Mouse (Mus musculus): ENCODE data around the gene Tead2.
A peak's percentile ranks its signal among the peaks of the same experiment; 100 is the strongest.

Tead2 gene

DNA sequence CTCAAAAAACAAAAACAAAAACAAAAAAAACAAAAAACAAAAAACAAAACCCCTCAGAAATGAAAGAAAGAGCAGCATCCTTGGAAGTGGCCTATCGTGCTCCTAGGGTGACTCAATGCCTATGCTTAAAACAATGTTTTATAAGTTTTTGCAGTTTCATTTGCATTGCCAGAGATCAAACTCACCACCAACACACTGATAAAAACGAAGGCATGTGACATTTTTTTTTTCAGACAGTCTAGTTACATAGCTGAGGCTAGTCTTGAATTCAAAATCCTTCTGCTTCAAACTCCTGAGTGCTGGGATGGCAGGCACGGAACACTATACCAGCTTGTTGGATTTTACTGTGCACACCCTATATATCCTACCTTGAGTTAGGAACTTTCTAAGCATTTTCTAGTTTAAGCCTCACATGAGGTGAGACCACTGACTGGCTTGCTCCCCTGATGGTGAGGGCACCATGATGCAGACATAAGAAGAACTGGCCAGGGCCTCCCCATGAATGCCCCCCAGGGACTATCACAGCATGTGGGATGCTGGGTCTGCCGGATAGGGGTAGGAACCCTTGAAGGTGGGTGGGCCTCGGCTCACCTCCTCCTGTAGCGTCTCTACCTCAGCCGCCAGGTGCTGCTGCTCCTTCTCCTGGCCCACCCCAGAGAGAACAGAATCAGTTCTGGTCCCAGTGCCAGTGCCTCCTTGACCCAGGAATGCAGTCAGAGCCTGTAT, 22.8 kb upstream of the Tead2 start:
- no peak for DNase-seq

DNA sequence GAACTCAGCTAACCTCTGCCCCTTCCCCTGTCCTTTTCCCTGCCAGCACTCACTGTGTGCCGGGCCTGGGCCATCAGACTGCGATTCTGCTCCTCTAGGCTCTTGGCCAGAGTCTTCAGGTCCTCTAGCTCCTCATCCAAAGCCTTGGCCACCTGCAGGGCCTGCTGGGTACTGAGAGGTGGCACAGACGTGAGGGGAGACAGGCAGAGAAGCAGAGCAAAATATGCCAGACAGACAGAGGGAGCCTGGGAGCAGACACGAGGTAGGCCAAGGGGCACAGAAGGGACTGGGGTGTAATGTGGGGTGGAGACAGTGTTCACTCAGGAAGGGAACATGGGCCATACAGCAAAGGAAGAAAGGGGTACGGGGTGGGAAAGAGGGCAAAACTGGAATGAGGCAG, 22.1 kb upstream of the Tead2 start:
- no peak for DNase-seq

DNA sequence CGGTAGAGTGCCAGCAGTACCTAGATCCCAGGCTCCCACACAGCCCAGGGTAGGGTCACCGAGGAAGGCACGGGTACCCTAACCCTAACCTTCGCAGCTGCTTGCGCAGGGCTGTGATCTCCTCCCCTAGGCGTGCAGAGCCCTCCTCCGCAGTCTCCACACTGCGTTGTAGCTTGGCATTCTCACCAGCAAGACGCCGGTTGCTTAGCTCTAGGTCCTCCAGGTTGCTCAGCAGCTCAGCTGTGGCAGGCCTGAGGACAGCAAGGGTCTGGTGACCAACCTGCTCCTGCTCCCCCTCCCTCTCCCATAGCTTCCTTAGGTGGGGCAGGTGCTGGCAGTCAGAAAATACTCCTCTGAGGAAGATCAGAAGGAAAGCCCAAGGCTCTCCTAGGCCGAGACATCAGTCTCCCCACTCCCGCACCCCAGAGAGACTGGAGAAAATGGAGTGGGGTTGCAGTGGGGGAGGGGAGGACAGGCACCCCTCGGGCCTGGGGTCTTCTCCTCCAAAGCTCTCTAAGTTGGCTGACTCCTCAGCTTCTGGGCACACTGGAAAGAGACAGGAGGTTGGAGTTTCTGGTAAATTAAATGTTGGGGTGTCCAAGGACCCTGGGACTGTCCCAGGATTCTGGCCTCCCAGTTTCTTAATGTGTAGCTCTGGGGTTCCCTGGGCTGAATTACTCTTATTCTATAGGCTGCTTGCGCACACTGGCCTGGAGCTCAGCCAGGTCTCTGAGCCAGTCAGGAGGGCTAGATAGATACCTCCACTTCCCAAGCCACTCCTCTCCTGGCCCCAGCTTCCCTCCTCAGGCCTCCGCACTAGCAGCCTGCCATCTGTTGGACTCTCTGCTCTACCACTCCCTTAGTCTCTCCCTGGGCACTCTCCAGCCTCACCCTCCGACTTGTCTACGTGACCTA, 21.4 kb upstream of the Tead2 start:
- no peak for DNase-seq

DNA sequence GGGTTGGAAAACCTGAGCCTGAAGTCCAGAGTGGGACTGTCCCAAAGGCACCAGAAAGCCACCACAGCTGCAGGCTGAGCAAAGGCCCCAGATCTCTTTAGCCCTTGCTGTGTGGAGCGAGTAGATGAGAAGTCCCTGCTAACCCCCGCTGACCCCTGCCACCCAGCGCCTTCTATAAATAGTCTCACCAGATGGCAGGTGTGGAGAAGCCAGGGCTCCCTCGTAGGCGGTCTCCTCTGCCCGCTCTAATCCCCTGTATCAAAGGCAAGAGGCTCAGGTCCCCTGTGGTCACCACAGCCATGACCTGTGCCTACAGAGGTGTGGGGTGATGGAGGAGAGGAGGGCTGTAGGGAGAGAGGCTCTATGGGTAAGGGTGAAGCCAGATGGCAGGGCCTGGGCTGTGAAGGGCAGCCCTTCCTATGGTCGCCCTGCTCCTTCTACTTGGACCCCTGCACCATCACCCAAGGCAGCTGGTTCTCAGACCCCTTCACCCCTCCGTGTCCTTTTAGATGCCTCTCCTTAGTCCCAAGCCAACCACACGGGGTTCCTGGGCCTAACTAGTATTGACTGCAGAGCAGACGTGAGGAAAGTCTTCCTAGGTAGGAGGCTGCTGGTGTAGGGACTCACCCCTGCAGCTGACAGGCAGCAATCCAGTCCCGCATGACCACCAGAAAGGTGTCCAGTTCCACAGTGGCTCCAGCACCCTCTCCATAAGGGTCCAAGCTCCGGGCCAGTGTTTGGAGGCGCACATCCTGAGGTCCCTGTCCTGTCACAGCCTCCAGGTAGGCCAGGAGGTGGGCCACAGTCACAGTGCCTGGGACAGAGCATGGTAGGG, 20.0 kb upstream of the Tead2 start:
- DNase-seq = no peak

DNA sequence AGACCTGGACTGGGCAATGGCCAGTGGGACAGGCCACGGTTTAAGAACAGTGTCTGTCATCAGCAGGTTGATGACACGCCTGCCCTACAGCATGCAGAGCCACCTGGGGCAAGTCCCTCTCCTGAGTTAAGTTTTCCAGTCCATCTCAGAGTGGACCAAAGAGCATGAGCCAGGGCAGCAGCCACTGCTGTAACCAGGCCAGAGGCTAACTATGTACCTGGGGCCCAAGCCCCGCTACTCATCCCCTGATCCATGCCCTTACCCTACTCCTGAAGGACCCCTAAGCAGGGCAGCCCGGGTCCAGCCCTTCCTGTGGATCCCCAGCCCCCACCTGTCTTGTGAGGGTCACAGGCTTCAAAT, 19.4 kb upstream of the Tead2 start:
- no peak for DNase-seq

DNA sequence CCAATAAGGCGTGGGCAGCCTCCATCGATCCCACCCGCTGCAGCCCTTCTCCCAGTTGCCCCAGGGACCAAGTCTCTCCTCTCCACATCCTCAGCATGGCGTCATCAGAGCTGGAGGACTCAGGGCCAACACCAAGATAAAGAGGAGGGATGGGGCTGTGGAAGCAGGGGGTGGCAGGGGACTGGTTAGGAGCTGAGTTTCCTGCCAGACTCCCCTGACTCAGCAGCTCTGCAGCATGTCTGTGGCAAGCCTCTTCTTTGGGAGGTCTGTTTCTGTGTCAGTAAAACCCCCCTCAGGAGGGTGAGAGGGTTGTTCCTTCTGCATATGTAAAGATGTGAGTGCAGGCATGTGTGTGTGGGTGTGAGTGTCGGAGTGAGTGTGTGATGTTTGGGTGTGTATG, 18.6 kb upstream of the Tead2 start:
- DNase-seq = no peak

DNA sequence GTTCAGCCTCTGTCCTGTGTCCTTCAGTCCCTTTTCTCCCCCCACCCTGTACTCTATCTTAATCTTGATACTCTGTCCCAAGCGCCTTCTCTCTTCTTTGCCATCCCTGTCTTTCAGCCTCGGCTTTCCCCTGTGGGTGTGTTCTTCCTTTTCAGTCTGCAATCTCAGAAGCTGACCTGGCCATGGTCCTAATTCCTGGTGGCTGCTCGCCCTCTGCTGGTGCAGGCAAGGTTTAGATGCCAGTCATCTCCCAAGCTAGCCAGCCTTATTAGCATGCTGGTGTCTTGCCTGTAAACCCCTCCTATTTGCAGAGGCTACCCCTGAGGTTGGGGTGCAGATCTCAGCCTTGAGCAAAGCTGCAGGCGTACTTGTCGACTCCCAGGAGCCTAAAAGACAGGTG, 17.1 kb upstream of the Tead2 start:
- DNase-seq = peak; percentile 54 to 78

DNA sequence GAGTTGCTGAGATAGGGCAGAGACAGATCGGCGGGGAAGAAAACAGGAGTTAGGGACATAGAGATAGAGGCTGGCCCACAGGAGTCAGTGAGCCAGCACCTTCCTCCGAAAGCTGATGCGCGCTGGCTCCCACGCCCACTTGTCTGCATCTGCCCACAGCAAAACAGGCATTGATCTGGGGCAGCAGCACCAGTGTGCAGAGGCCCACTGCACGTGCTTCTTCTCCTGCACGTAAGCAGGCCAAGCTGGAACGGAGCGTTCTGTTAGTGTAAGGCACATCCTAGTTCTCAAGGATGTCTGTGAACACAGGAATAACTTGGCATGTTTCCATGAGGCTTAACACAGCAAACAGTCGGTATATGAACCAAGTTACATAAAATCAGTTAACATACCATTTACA, 16.6 kb upstream of the Tead2 start:
- DNase-seq = no peak

DNA sequence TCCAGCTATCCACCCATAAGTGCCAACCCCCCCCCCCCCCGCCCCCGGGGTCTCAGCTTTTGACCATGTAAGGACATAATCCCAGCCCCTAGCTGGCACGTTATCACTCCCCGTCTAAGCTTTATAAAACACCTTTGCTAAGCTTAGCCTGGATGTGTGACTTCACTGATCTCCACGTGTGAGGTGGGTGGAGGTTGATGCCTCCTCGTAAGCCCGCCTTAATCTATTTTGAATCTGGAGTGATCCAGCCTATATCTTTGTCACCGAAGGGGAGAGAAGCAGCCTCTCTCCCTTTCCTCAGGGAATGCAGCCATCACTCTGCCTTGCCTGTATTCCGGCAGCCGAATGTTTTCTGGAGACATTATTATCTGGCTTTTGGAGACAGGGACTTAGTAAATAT, 12.9 kb upstream of the Tead2 start:
- no peak for DNase-seq

DNA sequence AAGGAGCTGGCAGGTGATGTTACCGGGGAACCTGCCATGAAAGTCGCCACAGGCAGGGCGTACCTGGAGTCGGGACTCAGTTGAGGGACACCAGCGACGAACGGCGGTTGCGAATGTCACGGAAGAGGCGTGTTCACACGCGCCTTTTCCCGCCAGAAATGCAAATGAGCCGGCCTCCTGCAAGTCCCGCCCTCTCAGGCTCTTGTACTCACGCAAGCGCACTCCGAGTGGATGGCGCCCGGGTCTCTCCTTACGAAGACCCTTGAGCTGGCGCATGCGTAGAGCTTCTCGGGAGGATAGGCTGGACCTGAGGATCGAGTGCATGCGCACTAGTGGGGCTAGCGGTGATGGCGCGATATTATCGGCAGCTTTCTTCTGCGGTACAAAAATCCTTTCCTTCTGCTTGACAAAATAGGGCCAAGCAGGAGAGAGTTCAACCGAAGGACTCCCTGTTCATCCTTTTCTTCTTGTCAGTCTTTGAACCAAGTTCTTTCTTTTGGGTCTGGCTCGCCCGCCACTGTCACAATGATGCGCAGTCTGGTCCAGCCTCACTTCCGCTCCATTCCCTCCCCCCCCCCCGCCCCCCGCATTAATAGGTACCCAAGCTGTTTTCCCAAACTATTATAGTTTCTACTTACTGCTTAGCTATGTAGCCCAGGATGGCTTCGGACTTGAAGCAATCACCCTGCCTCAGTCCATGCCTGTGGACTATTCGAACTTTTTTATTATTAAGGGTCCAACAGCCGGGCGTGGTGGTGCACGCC, 11.0 kb upstream of the Tead2 start, which contains the start of gene Ccdc155:
Gene Ccdc155 (minus strand): TSS at position 513 of the 764 bp plus-strand sequence.
- DNase-seq = peak; percentile 82 to 84

DNA sequence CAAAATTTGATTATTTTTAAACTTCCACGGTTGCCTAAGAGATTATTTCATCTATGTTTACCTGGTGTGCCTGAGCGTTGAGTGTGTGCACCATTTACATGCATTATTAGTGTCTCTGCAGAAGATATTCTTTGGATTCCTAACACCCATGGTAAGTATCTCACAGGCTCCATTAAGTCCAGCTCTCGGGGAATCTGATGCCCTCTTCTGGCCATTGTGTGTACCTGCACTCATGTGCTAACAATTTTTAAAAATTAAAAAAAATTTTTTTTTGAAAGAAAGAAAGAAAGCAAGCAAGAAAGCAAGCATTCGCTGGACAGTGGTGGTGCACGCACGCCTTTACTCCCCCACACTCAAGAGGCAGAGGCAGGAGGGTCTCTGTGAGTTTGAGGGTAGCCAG, 7.3 kb upstream of the Tead2 start:
- DNase-seq = no peak

DNA sequence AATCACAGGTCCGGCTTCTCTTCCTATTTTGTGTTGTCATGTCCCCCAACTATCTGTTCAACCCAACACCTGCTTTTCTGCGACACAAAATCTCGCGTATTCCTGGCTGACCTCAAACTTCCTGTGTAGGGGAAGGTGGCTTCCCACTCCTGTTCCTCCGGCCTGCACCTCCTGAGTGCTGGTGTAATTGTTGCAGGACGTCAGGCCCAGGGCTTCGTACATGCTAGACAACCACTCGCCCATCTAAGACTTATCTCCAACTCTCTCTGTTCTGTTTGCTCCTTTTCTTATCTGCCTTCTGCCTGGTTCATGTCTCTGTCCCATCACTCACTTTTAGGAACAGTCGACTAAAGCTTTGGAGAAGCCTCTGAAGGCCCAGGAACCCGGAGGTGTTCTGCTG, 4.5 kb upstream of the Tead2 start:
- DNase-seq = no peak

DNA sequence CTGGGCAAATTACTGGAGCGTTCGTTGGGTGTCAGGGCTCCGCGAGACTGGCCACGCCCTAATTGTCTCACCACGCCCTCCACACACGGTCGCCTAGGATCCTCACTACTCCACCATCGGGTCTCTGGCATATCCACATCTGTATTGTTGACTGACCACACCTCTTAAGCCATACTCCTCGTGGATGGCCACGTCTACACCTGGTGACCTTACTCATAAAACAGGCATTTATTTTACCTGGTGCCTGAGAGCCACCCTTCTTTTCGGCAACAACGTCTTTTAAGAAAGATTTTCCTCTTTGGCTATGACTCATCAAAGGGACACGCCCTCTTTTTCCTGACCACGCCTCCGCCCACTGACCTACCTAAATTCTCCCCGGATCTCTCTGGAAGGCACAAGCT, 3.7 kb upstream of the Tead2 start, which contains the start of gene Dkkl1:
Gene Dkkl1 (minus strand): TSS at position 297 of the 401 bp plus-strand sequence.
- DNase-seq = no peak

DNA sequence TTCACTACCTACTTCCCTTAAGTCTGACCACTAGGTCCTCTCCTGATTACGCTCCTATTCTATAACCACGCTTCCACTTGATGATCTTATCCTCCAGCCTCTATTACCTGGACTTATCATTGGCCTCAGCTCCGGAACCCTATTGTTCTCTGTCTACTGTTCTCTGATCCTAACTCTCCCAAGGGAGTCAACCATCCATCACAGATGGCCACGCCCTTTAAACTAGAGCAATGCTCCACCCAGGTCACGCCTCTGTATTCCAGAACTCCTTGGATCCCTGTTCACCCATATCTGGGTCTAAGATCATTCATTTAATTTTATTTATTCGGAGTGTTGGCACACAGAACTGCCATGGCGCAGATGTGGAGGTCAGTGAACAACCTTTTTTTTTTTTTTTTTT, 3.2 kb upstream of the Tead2 start:
- DNase-seq = no peak

DNA sequence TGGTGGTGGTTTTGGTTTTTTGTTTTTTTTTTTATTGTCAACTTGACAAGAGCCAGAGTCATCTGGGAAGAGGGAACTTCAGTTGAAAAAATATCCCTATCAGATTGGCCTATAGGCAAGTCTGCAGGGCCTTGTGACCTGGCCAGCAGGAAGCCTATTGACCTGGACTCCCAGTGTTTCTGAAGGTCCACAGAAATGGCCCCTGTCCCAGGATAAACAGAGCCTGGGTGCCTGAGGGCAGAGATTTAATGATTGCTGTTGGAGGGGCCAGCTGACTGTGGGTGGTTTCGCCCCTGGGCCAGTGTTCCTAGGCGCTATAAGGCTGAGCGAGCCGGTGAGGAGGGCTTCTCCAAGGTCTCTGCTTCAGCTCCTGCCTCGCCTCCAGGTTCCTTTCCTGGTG, 1.8 kb upstream of the Tead2 start:
- no peak for DNase-seq

DNA sequence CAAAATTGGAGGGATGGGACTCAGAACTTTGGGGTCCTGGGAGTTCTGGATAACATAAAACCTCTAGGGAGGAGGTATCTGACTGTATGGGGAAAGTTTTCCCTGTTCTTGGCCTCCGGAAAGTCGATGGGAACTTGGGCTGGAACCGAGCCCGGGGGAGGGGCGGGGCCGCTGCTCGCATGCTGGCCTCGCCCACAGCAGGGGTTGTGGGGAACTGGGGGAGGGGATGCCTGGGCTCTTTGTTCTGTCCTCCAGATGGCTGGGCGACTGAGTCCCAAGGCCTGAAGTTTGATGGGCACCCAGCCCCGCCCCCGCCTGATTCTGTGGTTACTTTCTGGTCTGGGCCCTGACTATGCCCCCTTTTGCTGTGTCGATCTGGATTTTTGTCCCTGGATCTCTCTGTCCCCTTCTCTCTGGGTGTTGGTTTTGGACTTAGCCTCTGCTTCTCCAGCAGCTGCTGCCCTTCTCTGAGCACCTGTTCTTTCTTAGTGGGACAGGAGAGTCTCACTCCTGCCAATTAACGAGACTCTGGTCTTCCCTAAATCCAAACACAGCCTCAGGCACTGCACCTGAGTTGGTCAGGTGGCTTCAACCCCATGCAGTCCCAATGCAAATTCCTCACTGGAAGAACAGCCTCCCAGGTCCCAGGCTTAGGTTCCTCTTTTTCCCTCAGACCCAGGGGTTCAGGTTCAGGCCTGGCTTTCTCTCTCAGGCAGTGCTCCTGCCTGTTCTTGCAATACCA, 1.1 kb downstream of the Tead2 start:
- peak in 1 of 2 experiments; percentile 29 for DNase-seq

DNA sequence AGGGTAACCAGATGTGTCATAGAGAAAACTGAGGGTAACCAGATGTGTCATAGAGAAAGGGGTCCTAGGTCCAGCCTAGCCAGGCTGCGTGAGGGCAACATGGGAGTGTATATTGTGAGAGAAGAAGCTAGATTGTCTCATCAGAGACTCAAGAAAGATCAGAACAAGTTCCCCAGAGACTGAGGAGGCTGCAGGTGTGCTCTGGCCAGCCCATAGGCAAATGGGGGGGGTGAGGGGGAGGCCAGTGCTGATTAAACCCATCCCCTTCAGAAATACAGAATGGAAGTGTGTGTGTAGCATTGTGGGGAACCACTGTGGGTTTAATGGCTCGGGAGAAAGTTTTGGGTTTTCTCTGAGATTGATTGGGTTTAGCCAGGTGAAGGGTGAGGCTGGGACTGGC, 6.1 kb downstream of the Tead2 start:
- no peak for DNase-seq

DNA sequence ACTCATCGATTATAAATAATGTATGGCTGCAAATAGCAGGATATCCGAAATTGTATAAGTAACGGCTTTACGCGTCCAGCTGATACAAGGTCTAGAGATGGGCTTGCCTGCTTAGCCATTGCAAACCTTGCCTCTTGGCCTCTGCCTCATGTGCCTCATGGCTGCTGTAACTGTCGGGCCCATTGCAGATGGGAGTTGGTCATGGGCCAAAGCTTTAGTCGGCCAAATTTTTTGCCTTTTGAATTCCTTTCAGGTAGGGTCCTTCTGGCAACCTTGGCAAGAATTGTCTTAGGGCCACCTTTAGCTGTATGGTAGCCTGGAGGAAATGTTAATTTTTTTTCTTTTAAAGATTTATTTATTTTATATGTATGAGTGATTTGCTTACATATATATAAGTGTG, 9.3 kb downstream of the Tead2 start:
- no peak for DNase-seq

DNA sequence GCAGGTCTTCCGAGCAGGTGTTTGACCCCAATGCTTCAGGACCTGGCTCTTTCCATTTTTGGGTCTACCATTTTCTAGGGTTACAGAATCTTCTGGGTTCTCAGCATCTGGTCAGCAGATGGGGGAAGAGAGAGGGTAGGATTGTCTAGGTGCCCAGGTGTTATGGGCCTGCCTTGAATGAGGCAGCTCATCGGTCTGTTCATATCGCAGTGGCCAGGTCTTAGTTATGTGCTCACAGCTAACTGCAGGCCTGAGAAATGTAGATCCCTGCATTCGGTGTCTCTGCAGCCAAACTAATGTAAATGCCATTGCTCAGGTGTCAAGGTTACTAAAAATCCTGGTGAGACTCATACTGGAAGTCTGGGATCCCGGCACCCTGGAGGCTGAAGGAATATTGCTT, 10.9 kb downstream of the Tead2 start:
- no peak for DNase-seq

DNA sequence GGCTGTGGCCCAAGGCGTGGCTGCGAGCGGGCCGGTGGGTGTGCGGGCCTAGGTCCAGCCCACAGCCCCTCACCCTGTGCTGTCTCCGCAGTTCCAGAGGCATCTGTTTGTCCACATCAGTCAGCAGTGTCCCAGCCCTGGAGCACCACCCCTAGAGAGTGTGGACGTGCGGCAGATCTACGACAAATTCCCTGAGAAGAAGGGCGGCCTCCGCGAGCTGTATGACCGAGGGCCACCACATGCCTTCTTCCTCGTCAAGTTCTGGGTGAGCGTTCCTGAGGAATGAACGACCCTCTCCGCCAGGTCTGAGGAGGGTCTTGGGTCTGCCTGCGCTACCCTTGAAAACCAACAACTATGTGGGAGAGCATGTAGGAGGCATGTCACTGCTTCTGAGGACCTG, 13.0 kb downstream of the Tead2 start:
- no peak for DNase-seq

DNA sequence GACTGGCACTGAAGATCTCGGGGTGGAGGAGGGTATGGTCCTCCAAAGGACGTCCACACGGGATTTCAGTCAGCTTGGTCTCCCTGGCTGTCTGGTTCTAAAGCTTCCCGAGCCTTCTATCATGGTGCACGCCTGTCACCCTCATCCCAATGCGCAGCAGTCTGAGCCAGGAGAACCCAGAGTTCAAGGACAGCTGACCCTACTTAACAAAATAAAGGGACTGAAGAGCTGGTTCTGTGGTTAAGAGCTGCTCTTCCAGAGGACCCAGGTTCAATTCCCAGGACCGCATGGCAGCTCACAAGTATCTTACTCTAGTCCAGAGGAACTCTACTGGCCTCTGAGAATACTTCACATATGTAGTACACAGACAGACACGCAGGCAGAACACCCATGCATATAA, 13.5 kb downstream of the Tead2 start:
- no peak for DNase-seq

Measured in kidney, adult 8-10 months (tissue).